Mouse (Mus musculus) heart, adult 2 months (tissue): Measurements from ENCODE around the gene Npnt.

Source experiments
- CTCF ChIP-seq: fragments of 200-600 bp; IDR thresholded peaks from 2 replicates; pipeline ENCODE4 v1.8.1; 2022; ENCODE audit warnings: antibody characterized with exemption, mild to moderate bottlenecking, moderate library complexity
- EP300 ChIP-seq: fragments of 200-500 bp; IDR thresholded peaks from 2 replicates; pipeline ENCODE4 v1.6.1; 2011; ENCODE audit warnings: low read depth, low read length, control low read depth; ENCODE audit not compliant: insufficient read depth
- POLR2A ChIP-seq: fragments of 200-500 bp; IDR thresholded peaks from 2 replicates; pipeline ENCODE4 v1.6.1; 2011; ENCODE audit warnings: mild to moderate bottlenecking, low read depth, low read length, control low read depth; ENCODE audit not compliant: insufficient read depth

GRCm38 (mm10) chr3:132983845-132984485 is 33.9 kb upstream of the Npnt start:
- no peak for TF ChIP-seq CTCF
- no peak for TF ChIP-seq POLR2A
- no peak for TF ChIP-seq EP300
